Mouse (Mus musculus) limb, embryonic 11.5 days (tissue): ENCODE data around the gene Tnrc6b. TPM values are rescaled to one million over a fixed set of nuclear protein-coding genes. Genes with fewer than 3 reads are reported as not detected.
A peak's percentile ranks its signal among the peaks of the same experiment; 100 is the strongest.

Experiments
- ATAC-seq: fragments of 200-750 bp; cut with Nextera tagmentation; 2 replicates; pipeline ENCODE4 v1.8.0; 2017; ENCODE audit warnings: low read depth; ENCODE audit not compliant: insufficient number of reproducible peaks, low FRiP score, low TSS enrichment
- DNase-seq: peaks from one replicate; pipeline ENCODE4 v3.0.0-alpha.2; 2015; ENCODE audit warnings: low spot score
- H3K27ac ChIP-seq: fragments of 300-500 bp; sonication (generic); replicated peaks from 2 replicates; pipeline ENCODE4 v1.5.1; 2014; ENCODE audit warnings: low read depth, mild to moderate bottlenecking, low read length
- H3K27me3 ChIP-seq: fragments of 300-500 bp; sonication (generic); 2 replicates; pipeline ENCODE4 v1.6.1; 2014; ENCODE audit warnings: mild to moderate bottlenecking, low read length, mixed read lengths; ENCODE audit not compliant: control insufficient read depth, insufficient read depth
- H3K36me3 ChIP-seq: fragments of 300-500 bp; sonication (generic); 2 replicates; pipeline ENCODE4 v1.6.1; 2014; ENCODE audit warnings: mild to moderate bottlenecking, low read length, moderate library complexity, mixed read lengths; ENCODE audit not compliant: control insufficient read depth, insufficient read depth
- H3K4me1 ChIP-seq: fragments of 300-500 bp; sonication (generic); 2 replicates; pipeline ENCODE4 v1.6.1; 2014; ENCODE audit warnings: low read length, mixed read lengths; ENCODE audit not compliant: control insufficient read depth, insufficient read depth
- H3K4me2 ChIP-seq: fragments of 300-500 bp; sonication (generic); 2 replicates; pipeline ENCODE4 v1.6.1; 2014; ENCODE audit warnings: low read depth, mild to moderate bottlenecking, moderate library complexity; ENCODE audit not compliant: severe bottlenecking
- H3K4me3 ChIP-seq: fragments of 300-500 bp; sonication (generic); 2 replicates; pipeline ENCODE4 v1.5.1; 2014; ENCODE audit warnings: low read depth, low read length
- H3K9ac ChIP-seq: fragments of 300-500 bp; sonication (generic); 2 replicates; pipeline ENCODE4 v1.6.1; 2014; ENCODE audit warnings: mild to moderate bottlenecking, low read length
- H3K9me3 ChIP-seq: fragments of 300-500 bp; sonication (generic); 2 replicates; pipeline ENCODE4 v1.6.1; 2016; ENCODE audit warnings: low read length; ENCODE audit not compliant: control insufficient read depth
- WGBS: fragments of 180-500 bp; shearing (Covaris S2); extraction: QIAGEN DNeasy Blood & Tissue Kit; methylation state at CpG from one replicate; pipeline ENCODE4 v1.1.7; 2014; 5-methylcytosine and 5-hydroxymethylcytosine counted together
- polyA plus RNA-seq: library from polyadenylated mRNA; unstranded; fragments of >200 nt; fragmentation: Nextera tagmentation; extraction: Ambion mirVana; gene quantifications from 2 replicates; pipeline ENCODE4 v1.2.1, GENCODE M21; 2014

Tnrc6b gene
- polyA plus RNA-seq: 15.4 and 20.1 TPM in 2 replicates

DNA sequence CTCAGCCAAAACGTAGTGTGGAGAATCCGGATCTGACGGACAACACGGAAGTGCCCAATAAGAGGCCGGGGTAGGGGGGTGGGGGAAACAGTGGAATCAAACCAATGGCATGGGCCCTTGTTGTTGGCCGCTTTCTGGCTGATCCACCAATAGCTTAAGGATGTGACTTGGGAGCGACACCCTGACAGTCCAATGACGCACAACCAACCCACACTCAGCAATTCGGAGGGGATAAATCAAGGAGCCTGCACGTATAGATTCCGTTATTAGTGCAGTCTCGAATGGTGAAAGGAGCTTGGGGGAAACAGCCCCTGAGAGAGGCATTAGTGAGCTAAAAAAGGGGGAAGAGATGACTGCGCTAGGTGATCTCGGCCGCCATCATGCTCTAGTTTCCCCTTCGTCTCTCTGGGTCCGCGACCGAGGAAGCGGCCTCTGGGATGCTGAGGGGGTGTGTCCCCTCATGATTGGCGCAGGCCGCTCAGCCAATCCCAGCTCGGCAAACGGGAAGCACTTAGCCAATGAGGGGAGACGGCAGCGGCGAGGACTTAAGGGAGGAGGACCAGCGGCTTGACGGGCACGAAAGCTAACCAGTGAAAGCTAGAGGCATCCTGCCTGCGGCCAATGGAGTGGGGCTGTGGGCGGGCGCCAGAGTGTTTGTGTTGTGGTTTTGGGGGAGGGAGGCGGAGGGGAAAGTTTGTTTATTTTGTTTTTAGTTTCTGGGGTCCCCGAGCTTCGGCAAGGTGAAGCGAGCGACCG lies at the start of gene Tnrc6b:
Tnrc6b (plus strand) TSS at position 706 of the 756 bp plus-strand sequence.
- H3K27me3 ChIP-seq: no peaks in the 10 kb centered on the region
- H3K4me3 ChIP-seq: peak within 1 kb of the TSS; percentile 90
- 0 out of 2 replicates have a peak, but pooled peaks cover 2% of the 10 kb centered on the region for H3K4me1 ChIP-seq
- H3K9ac ChIP-seq: peak within 1 kb of the TSS; percentile 76
- peak; percentile 97 for DNase-seq
- under 1% methylated on average over 39 of the region's 39 CpGs for WGBS
- peak within 1 kb of the TSS; percentile 78 for H3K4me2 ChIP-seq
- peak; percentile 97 for ATAC-seq
- H3K27ac ChIP-seq: peak within 1 kb of the TSS; percentile 53
- no peaks in the 10 kb centered on the region for H3K36me3 ChIP-seq
- H3K9me3 ChIP-seq: no peaks in the 10 kb centered on the region

DNA sequence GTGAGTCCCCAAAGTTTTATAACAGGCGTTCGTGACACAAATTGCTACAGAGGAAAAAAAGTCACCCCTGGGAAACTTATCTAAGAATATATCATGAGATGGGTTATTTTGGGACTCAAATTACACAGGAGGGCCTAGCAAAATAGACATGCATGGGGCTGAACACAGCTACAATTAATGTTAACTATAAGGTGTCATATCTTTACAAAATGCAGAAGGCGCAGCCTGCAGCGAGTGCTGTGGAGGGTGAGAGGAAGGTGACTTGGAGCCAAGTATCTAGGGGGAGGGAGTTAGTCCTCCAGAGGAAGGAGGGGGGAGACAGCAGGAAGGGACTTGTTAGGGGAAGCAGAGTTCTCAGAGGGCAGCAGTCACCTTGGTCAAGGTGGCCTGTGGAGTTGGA lies 46.7 kb upstream of the Tnrc6b start:
- no peaks in the 10 kb centered on the region for H3K36me3 ChIP-seq
- H3K4me1 ChIP-seq: no peaks in the 10 kb centered on the region
- no peak overlapping the region for H3K9ac ChIP-seq
- H3K4me2 ChIP-seq: no peak overlapping the region
- no peak overlapping the region for H3K27ac ChIP-seq
- H3K4me3 ChIP-seq: no peak overlapping the region
- H3K9me3 ChIP-seq: no peaks in the 10 kb centered on the region
- WGBS: 68% methylated on average over 4 of the region's 4 CpGs
- H3K27me3 ChIP-seq: no peaks in the 10 kb centered on the region
- ATAC-seq (no peak), DNase-seq (no peak)

DNA sequence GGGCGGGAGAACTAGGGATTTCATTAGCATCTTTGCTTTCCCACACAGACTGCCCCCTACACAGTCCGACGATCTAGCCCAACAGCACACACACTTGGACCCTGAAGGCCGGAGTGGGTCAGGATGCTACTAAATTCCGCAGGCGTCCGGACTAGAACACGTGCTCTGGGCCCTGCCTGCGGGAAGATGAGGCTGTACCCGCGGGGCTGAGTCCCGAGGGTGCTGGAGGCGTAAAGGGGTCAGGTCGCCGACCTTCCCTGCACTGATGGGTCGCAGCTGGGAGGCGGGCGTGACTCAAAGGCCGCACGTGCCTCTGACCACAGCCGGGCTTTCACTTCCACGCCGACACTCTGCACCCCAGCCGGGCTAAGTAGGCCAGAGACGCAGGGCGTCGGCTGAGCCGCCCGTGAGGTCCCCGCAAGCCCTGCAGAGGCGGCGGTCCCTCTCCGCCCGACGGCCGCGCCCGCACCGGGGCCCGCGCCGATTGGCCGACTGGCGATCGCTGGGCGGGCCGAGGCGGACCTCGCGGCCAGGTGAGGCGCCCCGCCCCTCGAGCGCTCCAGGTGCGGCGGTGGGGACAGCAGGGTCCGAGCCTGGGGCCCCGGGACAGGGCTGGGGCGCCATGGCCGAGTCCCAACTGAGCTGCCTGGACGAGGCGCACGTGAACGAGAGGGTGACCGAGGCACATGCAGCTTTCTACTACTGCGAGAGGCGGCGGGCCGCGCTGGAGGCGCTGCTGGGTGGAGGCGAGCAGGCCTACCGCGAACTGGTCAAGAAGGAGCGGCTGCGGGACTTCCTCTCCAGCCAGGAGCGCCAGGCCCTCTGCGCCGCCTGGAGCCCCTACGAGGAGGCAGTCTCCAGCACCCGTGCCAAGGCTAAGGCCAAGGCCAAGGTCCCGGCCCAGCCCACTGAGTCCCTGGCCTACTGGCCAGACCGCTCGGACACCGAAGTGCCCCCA lies 39.5 kb upstream of the Tnrc6b start, which contains the start of gene Fam83f:
Fam83f (plus strand) TSS at position 553 of the 958 bp plus-strand sequence.
- Histone ChIP-seq H3K27ac (no peak within 1 kb of the TSS), H3K27me3 (peaks cover 34% of the 10 kb centered on the region), H3K9me3 (no peaks in the 10 kb centered on the region), H3K9ac (peak within 1 kb of the TSS; percentile 43), H3K4me3 (peak within 1 kb of the TSS; percentile 34), H3K4me2 (peak within 1 kb of the TSS; percentile 81), H3K36me3 (no peaks in the 10 kb centered on the region), H3K4me1 (peaks cover 4% of the 10 kb centered on the region; the same call in 1 of the 2 replicates)
- 4% methylated on average over 80 of the region's 85 CpGs for WGBS
- peak; percentile 53 for DNase-seq
- no peak for ATAC-seq

DNA sequence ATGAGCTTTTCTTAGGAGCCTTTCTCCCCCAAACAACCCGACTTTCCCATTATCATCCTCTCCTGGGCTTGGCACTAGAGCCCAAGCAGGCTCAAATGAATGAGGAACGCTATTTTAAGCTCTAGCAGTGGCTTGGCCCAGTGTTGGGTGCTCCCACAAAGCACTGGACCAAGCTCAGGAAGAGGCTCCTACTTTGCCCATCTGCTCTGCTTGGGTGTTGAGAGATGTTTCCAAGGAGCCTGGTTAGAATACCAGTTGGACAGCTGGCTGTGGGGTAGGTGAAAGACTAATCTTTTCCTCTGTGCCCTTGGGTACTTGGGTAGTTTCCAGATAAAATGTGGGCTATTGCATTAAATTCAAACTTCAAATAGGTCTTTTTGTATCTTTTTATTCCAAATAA lies 38.3 kb upstream of the Tnrc6b start:
- DNase-seq: no peak
- Histone ChIP-seq H3K9ac (no peak overlapping the region), H3K27ac (no peak overlapping the region), H3K36me3 (no peaks in the 10 kb centered on the region), H3K4me3 (no peak overlapping the region), H3K4me1 (peaks cover 4% of the 10 kb centered on the region; the same call in 1 of the 2 replicates), H3K4me2 (no peak overlapping the region), H3K9me3 (no peaks in the 10 kb centered on the region), H3K27me3 (peaks cover 34% of the 10 kb centered on the region)
- ATAC-seq: no peak
- WGBS: 36% methylated on average over 2 of the region's 2 CpGs

DNA sequence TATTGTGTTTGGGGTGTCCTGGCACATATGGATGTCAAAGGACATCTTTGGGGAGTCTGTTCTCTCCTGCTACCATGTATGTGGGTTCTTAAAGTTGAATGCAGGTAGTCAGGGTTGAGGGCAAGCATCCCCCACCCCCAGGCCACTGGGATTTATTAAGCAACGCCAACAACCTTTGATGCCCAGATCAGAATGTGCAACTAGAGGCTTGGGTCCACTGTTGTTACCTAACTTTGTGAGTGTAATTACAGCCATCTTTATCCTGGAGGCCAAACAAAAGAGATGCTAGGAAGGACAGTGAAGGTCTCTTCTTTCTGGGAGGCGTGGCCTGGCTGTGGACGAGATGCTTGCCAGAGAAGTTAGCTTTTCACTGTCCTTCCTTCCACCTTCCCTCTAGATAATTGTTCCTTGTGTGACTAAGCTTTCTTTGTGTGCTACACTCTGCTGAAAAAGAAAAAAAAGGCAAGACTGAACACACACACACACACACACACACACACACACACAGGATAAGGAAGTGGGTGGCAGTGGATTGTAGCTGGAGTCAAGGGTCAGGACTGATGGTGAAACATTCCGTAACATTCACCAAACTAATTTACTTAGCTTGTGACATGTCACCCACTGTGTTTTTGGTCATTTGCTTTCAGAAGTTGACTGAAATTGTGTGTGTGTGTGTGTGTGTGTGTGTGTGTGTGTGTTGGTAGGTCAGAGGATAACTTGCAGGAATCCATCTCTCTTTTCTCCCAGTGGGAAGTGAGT lies 37.6 kb upstream of the Tnrc6b start:
- Histone ChIP-seq H3K4me2 (no peak overlapping the region), H3K9me3 (no peaks in the 10 kb centered on the region), H3K4me3 (no peak overlapping the region), H3K9ac (no peak overlapping the region), H3K36me3 (no peaks in the 10 kb centered on the region), H3K27ac (no peak overlapping the region), H3K27me3 (peaks cover 34% of the 10 kb centered on the region), H3K4me1 (peaks cover 4% of the 10 kb centered on the region; the same call in 1 of the 2 replicates)
- DNase-seq (no peak), ATAC-seq (no peak)
- 73% methylated on average over 4 of the region's 4 CpGs for WGBS

DNA sequence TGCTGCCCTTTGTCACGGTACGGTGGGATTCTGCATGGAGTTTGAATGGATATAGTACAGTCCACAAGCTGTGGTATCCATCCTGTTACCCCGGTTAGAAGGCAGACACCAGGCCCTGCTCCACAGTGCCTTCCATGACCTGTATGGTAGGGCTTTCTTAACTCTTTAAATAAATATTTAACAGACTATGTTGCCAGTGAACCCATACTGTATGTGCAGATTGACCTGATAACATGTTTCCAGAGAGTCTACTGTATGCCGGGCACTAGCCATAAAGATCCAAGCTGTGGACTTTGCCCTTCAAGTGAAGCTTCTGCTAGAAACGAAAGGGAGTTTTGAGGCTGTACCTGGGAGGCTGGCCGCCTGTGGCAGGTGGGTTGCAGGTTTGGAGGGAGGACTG lies 36.4 kb upstream of the Tnrc6b start:
- whole genome bisulfite sequencing: 82% methylated on average over 6 of the region's 6 CpGs
- DNase-seq (no peak), ATAC-seq (no peak)
- Histone ChIP-seq H3K4me1 (peaks cover 4% of the 10 kb centered on the region; the same call in 1 of the 2 replicates), H3K27me3 (peaks cover 34% of the 10 kb centered on the region), H3K4me2 (no peak overlapping the region), H3K9me3 (no peaks in the 10 kb centered on the region), H3K4me3 (no peak overlapping the region), H3K27ac (no peak overlapping the region), H3K9ac (no peak overlapping the region), H3K36me3 (no peaks in the 10 kb centered on the region)

DNA sequence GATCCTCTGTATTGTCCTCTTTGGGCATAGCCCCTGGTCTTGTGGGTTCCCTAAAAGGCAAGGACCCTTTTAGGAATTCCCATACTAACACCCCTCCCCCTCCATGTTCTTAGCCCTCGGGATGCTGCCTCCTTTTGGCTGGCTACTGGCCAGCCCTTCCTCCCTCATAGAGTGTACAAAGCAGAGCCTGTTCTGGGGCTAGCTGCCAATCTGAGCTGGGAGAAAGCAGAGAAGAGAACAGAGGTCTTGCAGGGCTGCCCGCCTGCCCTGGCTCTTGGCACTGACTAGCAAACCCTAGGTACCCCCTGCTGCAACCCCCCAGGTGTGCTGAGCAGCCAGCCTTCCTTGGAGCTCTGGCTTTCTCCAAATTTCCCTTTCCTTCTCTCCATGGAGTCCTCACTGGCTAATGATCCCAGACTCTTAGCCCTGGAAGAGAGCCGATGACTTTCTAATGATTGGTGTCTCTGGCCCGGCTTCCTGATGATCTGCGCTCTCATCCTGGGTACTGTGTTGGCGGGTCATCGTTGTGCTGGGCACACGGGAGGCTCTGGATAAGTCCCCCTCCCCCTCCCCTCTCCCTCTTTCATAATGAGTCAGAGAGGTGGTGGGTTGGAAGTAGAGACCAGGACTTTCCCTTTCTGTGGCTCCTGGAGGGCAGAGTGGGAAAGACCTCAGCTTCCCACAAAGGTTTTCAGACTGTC lies 31.4 kb upstream of the Tnrc6b start:
- Histone ChIP-seq H3K4me3 (no peak overlapping the region), H3K27me3 (no peaks in the 10 kb centered on the region; the same call in 1 of the 2 replicates), H3K9ac (no peak overlapping the region), H3K9me3 (no peaks in the 10 kb centered on the region), H3K4me2 (no peak overlapping the region), H3K4me1 (no peaks in the 10 kb centered on the region), H3K36me3 (no peaks in the 10 kb centered on the region), H3K27ac (no peak overlapping the region)
- no peak for ATAC-seq
- WGBS: 51% methylated on average over 8 of the region's 8 CpGs
- no peak for DNase-seq
